Mouse (Mus musculus) myocyte (in vitro differentiated cells): ENCODE data around the gene Iscu. TPM values are rescaled to one million over a fixed set of nuclear protein-coding genes. Genes with fewer than 3 reads are reported as not detected.

Source experiments
- H3K27me3 ChIP-seq: one replicate; pipeline ENCODE4 v1.6.1; 2011; ENCODE audit not compliant: control insufficient read depth, insufficient read depth, insufficient read length
- H3K36me3 ChIP-seq: one replicate; pipeline ENCODE4 v1.6.1; 2011; ENCODE audit not compliant: control insufficient read depth, insufficient read depth
- H3K4me2 ChIP-seq: one replicate; pipeline ENCODE4 v1.6.1; 2011; ENCODE audit warnings: low read depth, control low read depth
- H3K4me3 ChIP-seq: one replicate; pipeline ENCODE4 v1.5.1; 2011; ENCODE audit warnings: mild to moderate bottlenecking, control low read depth, moderate library complexity
- H3K79me2 ChIP-seq: one replicate; pipeline ENCODE4 v1.6.1; 2011; ENCODE audit not compliant: control insufficient read depth, insufficient read depth
- H3ac ChIP-seq: one replicate; pipeline ENCODE4 v1.6.1; 2011; ENCODE audit not compliant: control insufficient read depth, insufficient read length
- CEBPB ChIP-seq: IDR thresholded peaks from 2 replicates; pipeline ENCODE4 v1.6.1; 2011; ENCODE audit warnings: mild to moderate bottlenecking, moderate library complexity; ENCODE audit not compliant: poor library complexity, insufficient read depth, severe bottlenecking
- E2F4 ChIP-seq: IDR thresholded peaks from one replicate; pipeline ENCODE4 v1.6.1; 2011; ENCODE audit warnings: mild to moderate bottlenecking, control low read depth, moderate library complexity; ENCODE audit not compliant: insufficient read depth
- MAX ChIP-seq: IDR thresholded peaks from one replicate; pipeline ENCODE4 v1.6.1; 2011; ENCODE audit warnings: low read depth, mild to moderate bottlenecking, control low read depth
- MYOD1 ChIP-seq, 3 experiments: IDR thresholded peaks; one replicate each; pipeline ENCODE4 v1.6.1; 2011; ENCODE audit warnings: control low read depth in 2 of 3, low read depth in 2 of 3, mild to moderate bottlenecking in 2 of 3, moderate library complexity in 1 of 3; ENCODE audit not compliant: insufficient read length in 2 of 3, control insufficient read depth in 1 of 3
- MYOG ChIP-seq, 3 experiments: IDR thresholded peaks; one replicate each; pipeline ENCODE4 v1.6.1; 2011; ENCODE audit warnings: control low read depth in 2 of 3, low read depth in 2 of 3, mild to moderate bottlenecking in 2 of 3; ENCODE audit not compliant: insufficient read length in 2 of 3, control insufficient read depth in 1 of 3, insufficient read depth in 1 of 3
- POLR2A ChIP-seq: IDR thresholded peaks from one replicate; pipeline ENCODE4 v1.6.1; 2011; ENCODE audit warnings: low read depth, mild to moderate bottlenecking, control low read depth, moderate library complexity; ENCODE audit not compliant: insufficient read length
- POLR2AphosphoS2 ChIP-seq: IDR thresholded peaks from one replicate; pipeline ENCODE4 v1.6.1; 2011; ENCODE audit warnings: low read depth, control low read depth; ENCODE audit not compliant: insufficient read length
- REST ChIP-seq: IDR thresholded peaks from one replicate; pipeline ENCODE4 v1.6.1; 2011; ENCODE audit warnings: mild to moderate bottlenecking, control low read depth, moderate library complexity; ENCODE audit not compliant: insufficient read depth, insufficient read length
- SRF ChIP-seq: IDR thresholded peaks from one replicate; pipeline ENCODE4 v1.6.1; 2011; ENCODE audit warnings: low read depth; ENCODE audit not compliant: control insufficient read depth, insufficient read length
- TCF12 ChIP-seq: IDR thresholded peaks from one replicate; pipeline ENCODE4 v1.6.1; 2011; ENCODE audit warnings: mild to moderate bottlenecking, control low read depth; ENCODE audit not compliant: poor library complexity, insufficient read depth, severe bottlenecking
- TCF3 ChIP-seq: IDR thresholded peaks from one replicate; pipeline ENCODE4 v1.6.1; 2011; ENCODE audit warnings: low read depth, control low read depth; ENCODE audit not compliant: insufficient read length
- USF1 ChIP-seq: IDR thresholded peaks from one replicate; pipeline ENCODE4 v1.6.1; 2011; ENCODE audit warnings: low read depth, mild to moderate bottlenecking, control low read depth, moderate library complexity
- polyA plus RNA-seq: library from polyadenylated mRNA; unstranded; fragments of >200 nt; fragmentation: generic; extraction: Trizol; gene quantifications from one replicate; pipeline ENCODE4 v1.2.1, GENCODE M21; 2012; ENCODE audit warnings: missing spikeins

Gene Iscu
- polyA plus RNA-seq, 1 experiment, result 163 TPM

DNA sequence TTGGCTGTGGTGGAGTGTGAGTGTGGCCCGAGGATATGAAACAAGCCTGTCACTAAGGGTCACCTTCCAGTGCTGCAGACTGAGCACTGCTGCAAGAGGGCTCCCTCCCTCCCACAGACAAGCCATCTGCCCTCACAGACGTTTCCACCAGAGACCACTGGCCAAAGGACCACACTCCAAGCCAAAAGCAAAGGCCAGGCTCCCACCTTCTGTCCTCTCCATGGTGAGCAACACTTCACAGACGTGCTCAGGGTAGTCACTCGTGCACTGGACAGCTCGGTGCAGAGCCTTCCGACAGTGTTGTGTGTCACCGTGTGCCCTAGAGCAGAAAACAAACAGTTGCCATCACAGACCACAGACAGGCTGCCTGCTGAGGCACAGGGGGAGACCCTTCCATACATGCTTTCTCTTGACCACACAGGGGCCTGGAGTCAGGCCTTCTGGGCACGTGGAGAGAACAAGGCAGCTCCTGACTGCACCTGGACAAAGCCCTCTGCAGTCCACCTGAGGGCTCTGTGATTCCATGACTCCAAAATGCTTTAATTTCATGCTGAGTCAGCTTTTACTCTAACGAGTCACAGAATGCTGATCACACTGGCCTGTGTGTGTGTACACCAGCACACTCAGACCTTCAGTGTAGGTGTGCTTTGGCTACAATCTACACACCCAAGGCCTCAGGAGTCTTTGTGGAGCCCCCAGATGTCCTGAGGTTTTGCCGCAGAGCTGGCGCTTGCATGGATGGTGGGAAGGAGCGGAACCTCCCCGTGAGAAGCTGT, 23.8 kb upstream of the Iscu start:
- Histone ChIP-seq H3K4me2 (no peak overlapping the region), H3K27me3 (no peaks in the 10 kb centered on the region), H3K4me3 (no peak overlapping the region), H3K36me3 (peaks cover 30% of the 10 kb centered on the region), H3K79me2 (no peaks in the 10 kb centered on the region), H3ac (no peak overlapping the region)
- no peak for TF ChIP-seq E2F4
- TF ChIP-seq SRF, result no peak
- TF ChIP-seq TCF12, result no peak
- no peak for TF ChIP-seq REST
- no peak for TF ChIP-seq MAX
- TF ChIP-seq MYOG (IDR thresholded peaks at IDR 0.05; ENCODE audit: control insufficient read depth in 1 of 3, insufficient read depth in 1 of 3, insufficient read length in 2 of 3, low read depth in 2 of 3), result no peak
- TF ChIP-seq TCF3, result no peak

DNA sequence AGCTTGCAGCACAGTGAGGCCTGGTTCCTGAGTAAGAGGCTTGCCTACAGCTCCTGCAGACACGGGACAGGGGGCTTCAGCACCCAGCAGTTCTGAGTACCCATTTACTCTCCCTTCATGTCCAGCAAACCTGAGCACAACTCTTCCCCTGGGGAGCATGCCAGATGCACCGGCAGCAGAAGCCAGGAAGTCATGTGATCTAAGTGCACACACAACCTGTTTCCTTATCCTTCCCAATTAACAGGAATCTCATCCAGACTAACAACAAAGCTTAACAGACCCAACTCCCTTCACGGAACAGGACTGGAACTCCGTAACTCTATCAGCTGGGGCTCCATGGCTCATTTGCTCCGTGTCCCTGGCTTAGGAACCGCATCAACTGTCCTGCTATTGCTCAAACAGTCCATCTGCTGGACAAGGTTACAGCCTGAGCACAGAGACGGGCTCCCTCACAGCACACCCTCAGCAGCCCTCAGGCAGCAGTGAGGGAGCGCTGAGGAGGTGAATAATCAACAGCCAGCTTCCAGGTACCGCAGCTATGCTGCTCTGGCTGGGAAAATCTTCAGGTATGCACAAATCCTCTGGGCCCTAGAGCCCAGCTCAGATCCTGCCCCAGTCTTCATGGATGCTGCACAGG, 20.9 kb upstream of the Iscu start:
- Histone ChIP-seq H3K4me2 (no peak overlapping the region), H3ac (no peak overlapping the region), H3K4me3 (no peak overlapping the region), H3K79me2 (no peaks in the 10 kb centered on the region), H3K27me3 (no peaks in the 10 kb centered on the region), H3K36me3 (peaks cover 23% of the 10 kb centered on the region)
- no peak for TF ChIP-seq TCF3
- TF ChIP-seq E2F4, result no peak
- no peak for TF ChIP-seq USF1
- TF ChIP-seq MYOG (IDR thresholded peaks at IDR 0.05; ENCODE audit: control insufficient read depth in 1 of 3, insufficient read depth in 1 of 3, insufficient read length in 2 of 3, low read depth in 2 of 3), result no peak
- TF ChIP-seq TCF12, result no peak
- TF ChIP-seq POLR2A, result no peak
- TF ChIP-seq MAX, result no peak
- TF ChIP-seq SRF, result no peak
- no peak for TF ChIP-seq MYOD1 (IDR thresholded peaks at IDR 0.05; ENCODE audit: control insufficient read depth in 1 of 3, insufficient read length in 2 of 3, low read depth in 2 of 3)
- no peak for TF ChIP-seq POLR2AphosphoS2
- TF ChIP-seq CEBPB, result no peak
- no peak for TF ChIP-seq REST

DNA sequence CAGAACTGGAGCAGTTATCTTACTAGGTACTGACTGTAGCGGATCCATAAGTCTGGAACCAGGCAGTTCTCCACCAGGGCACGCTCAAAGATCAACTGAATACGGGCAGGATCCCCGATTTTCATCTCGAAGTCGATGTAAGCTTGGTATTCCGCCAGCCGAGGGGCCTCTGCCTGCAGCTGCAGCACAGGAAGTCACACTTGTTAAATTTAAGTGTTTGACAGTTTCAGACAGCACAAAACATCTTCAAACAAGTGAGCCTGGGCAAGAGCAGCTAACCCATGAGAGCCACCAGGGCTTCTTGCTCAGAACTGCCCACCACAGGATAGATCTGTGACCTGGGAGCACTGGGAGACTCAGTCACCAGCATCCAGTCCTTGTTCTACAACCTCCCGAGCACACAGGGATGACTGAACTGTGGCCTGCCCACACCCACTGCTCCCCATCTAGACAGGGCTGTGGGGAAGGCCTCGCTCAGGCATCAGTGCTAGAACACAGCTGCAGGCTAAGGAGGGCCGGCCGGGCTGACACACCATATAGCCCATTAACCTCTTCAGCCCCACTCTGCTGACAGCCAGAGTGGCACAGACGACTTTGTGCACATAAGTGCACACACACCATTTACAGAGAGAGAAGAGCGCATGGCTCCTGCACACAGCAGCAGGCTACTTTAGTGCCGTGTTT, 17.1 kb upstream of the Iscu start:
- Histone ChIP-seq H3ac (no peak overlapping the region), H3K27me3 (no peaks in the 10 kb centered on the region), H3K4me3 (no peak overlapping the region), H3K4me2 (no peak overlapping the region), H3K36me3 (peaks cover 7% of the 10 kb centered on the region), H3K79me2 (no peaks in the 10 kb centered on the region)
- no peak for TF ChIP-seq POLR2A
- no peak for TF ChIP-seq TCF3
- no peak for TF ChIP-seq MYOD1 (IDR thresholded peaks at IDR 0.05; ENCODE audit: control insufficient read depth in 1 of 3, insufficient read length in 2 of 3, low read depth in 2 of 3)

GRCm38 (mm10) chr5:113761585-113761984, 11.0 kb upstream of the Iscu start:
- no peak overlapping the region for H3K4me3 ChIP-seq
- no peaks in the 10 kb centered on the region for H3K27me3 ChIP-seq
- no peak overlapping the region for H3K4me2 ChIP-seq
- no peak overlapping the region for H3ac ChIP-seq
- peaks cover 37% of the 10 kb centered on the region for H3K79me2 ChIP-seq
- no peak for TF ChIP-seq POLR2A
- no peak for TF ChIP-seq E2F4
- TF ChIP-seq REST, result no peak
- TF ChIP-seq SRF, result no peak
- TF ChIP-seq POLR2AphosphoS2, result no peak
- TF ChIP-seq TCF3, result no peak
- no peak for TF ChIP-seq TCF12
- TF ChIP-seq MAX, result no peak
- no peak for TF ChIP-seq MYOG (IDR thresholded peaks at IDR 0.05; ENCODE audit: control insufficient read depth in 1 of 3, insufficient read depth in 1 of 3, insufficient read length in 2 of 3, low read depth in 2 of 3)
- TF ChIP-seq MYOD1 (IDR thresholded peaks at IDR 0.05; ENCODE audit: control insufficient read depth in 1 of 3, insufficient read length in 2 of 3, low read depth in 2 of 3), result no peak
- H3K36me3 ChIP-seq, result peaks cover 5% of the 10 kb centered on the region
